Mouse (Mus musculus) cerebellum, postnatal 4 days (tissue): ENCODE measurements at regions not wholly inside any gene's neighbourhood (a gene's known extent, or its start where the extent isn't known, plus 50 kb on each side); places are given as distances from the start of the nearest gene placed in this dataset.

Source experiments
- DNase-seq, 2 experiments: peaks; one replicate each; pipeline ENCODE4 v3.0.0; 2022; ENCODE audit warnings: low spot score in 2 of 2, mixed read lengths in 1 of 2

- DNase-seq = no peak
These were observed 96.8 kb upstream of the Cadm1 start for GRCm38 (mm10) chr9:47433185-47433584.

- no peak for DNase-seq
These were observed 95.9 kb upstream of the Cadm1 start for GRCm38 (mm10) chr9:47434091-47434490.

- DNase-seq = no peak
These were observed 91.0 kb upstream of the Cadm1 start for GRCm38 (mm10) chr9:47438976-47439375.

- DNase-seq = no peak
These were observed 90.5 kb upstream of the Cadm1 start for GRCm38 (mm10) chr9:47439506-47439905.

GRCm38 (mm10) chr9:47440128-47440527 is 89.8 kb upstream of the Cadm1 start:
- peak in 1 of 2 experiments; percentile 18 for DNase-seq

- DNase-seq = no peak
These were observed 88.8 kb upstream of the Cadm1 start for GRCm38 (mm10) chr9:47441155-47441554.

- DNase-seq = no peak
These were observed 85.8 kb upstream of the Cadm1 start for GRCm38 (mm10) chr9:47444168-47444567.

- no peak for DNase-seq
These were observed 85.2 kb upstream of the Cadm1 start for GRCm38 (mm10) chr9:47444752-47445151.

- DNase-seq = no peak
These were observed 84.6 kb upstream of the Cadm1 start for GRCm38 (mm10) chr9:47445332-47445731.

- no peak for DNase-seq
These were observed 77.2 kb upstream of the Cadm1 start for GRCm38 (mm10) chr9:47452752-47453151.

GRCm38 (mm10) chr9:47458721-47459418 is 71.1 kb upstream of the Cadm1 start:
- no peak for DNase-seq

GRCm38 (mm10) chr9:47459461-47460049 is 70.4 kb upstream of the Cadm1 start:
- DNase-seq = no peak

- no peak for DNase-seq
These were observed 69.7 kb upstream of the Cadm1 start for GRCm38 (mm10) chr9:47460241-47460640.

- DNase-seq = no peak
These were observed 68.1 kb upstream of the Cadm1 start for GRCm38 (mm10) chr9:47461915-47462314.

- DNase-seq = no peak
These were observed 63.2 kb upstream of the Cadm1 start for GRCm38 (mm10) chr9:47466767-47467166.

- DNase-seq = no peak
These were observed 62.2 kb upstream of the Cadm1 start for GRCm38 (mm10) chr9:47467815-47468214.

- no peak for DNase-seq
These were observed 60.4 kb upstream of the Cadm1 start for GRCm38 (mm10) chr9:47469576-47469975.

- DNase-seq = no peak
These were observed 59.2 kb upstream of the Cadm1 start for GRCm38 (mm10) chr9:47470741-47471140.

GRCm38 (mm10) chr9:47471767-47472420 is 58.1 kb upstream of the Cadm1 start:
- DNase-seq = no peak

- DNase-seq = no peak
These were observed 56.1 kb upstream of the Cadm1 start for GRCm38 (mm10) chr9:47473776-47474365.

- DNase-seq = no peak
These were observed 55.2 kb upstream of the Cadm1 start for GRCm38 (mm10) chr9:47474776-47475175.

GRCm38 (mm10) chr9:47477889-47478288 is 52.1 kb upstream of the Cadm1 start:
- DNase-seq = no peak
